7 mouse cellular contexts compared by ENCODE assay signal in the genomic region with DNA sequence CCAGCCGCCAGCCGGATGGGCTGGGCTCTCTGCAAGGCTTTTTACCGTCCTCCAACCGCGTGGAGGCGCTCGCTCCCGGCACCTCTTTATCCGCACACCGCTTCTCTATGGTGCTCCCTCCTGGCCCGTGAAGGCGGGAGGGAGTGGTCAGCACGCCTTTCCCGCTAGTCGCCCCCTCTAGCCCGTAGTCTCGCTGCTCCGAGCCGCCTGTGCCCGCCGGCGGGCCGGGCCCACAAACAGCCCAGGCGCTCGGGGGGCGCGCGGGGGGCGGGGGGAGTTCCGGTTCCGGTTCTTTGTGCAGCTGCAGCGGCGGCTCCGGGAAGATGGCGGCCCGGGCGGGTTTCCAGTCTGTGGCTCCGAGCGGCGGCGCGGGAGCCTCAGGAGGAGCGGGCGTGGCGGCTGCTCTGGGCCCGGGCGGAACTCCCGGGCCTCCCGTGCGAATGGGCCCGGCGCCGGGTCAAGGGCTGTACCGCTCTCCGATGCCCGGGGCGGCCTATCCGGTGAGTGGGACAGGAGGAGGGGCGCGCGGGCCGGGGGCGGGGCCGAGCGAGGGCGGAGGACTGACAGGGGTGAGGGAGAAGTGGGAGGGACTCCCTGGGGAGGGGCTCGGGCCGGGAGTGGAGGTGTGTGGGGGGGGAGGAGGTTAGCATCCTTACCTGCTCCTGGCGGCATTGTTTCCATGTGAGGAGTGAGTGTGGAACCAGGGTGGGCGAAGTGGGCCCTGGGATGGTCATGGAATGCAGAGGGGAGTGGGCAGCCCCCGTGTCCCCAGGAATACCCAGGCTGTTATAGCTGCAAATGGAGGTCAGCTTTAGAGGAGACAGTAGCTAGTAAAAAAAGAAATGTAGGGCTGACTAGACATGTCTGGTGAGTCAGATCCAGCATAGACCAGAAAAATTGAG. TPM values are rescaled to one million over a fixed set of nuclear protein-coding genes. Genes with fewer than 3 reads are reported as not detected.
DNase-seq lines count a peak whose midpoint lies in the region; ATAC-seq lines count a peak whose summit lies in the region.

Gene Smarcd1 (plus strand): TSS at position 131 of the 902 bp plus-strand sequence.

- no peaks in the 10 kb centered on the region for H3K27me3 ChIP-seq in embryonic facial prominence, embryonic 11.5 days (ENCODE audit: control insufficient read depth, insufficient read depth, low read length)
- no peaks in the 10 kb centered on the region; the same call in 1 of the 2 replicates for H3K27me3 ChIP-seq in limb, embryonic 11.5 days (ENCODE audit: control insufficient read depth, insufficient read depth, low read length)
- no peaks in the 10 kb centered on the region for H3K27me3 ChIP-seq in midbrain, embryonic 14.5 days (ENCODE audit: control insufficient read depth, insufficient read depth, low read length)

- ATAC-seq in embryonic facial prominence, embryonic 11.5 days (replicated peaks; ENCODE audit: insufficient number of reproducible peaks, low FRiP score, low TSS enrichment, low read depth) = peak; percentile 95
- peak; percentile 93 for ATAC-seq in limb, embryonic 11.5 days (ENCODE audit: insufficient number of reproducible peaks, low FRiP score, low TSS enrichment, low read depth)
- peak; percentile 96 for ATAC-seq in midbrain, embryonic 14.5 days (ENCODE audit: low FRiP score, low TSS enrichment)

- no peaks in the 10 kb centered on the region; the same call in none of the 2 replicates for H3K4me1 ChIP-seq in embryonic facial prominence, embryonic 11.5 days (ENCODE audit: control insufficient read depth, insufficient read depth, low read length)
- H3K4me1 ChIP-seq in limb, embryonic 11.5 days (ENCODE audit: control insufficient read depth, insufficient read depth, low read length) = peaks cover 18% of the 10 kb centered on the region
- H3K4me1 ChIP-seq in midbrain, embryonic 14.5 days (ENCODE audit: control insufficient read depth, insufficient read depth, low read length) = peaks cover 22% of the 10 kb centered on the region

- H3K4me3 ChIP-seq in embryonic facial prominence, embryonic 11.5 days (ENCODE audit: low read depth, low read length) = peak within 1 kb of the TSS; percentile 80
- H3K4me3 ChIP-seq in limb, embryonic 11.5 days (ENCODE audit: low read depth, low read length) = peak within 1 kb of the TSS; percentile 74
- H3K4me3 ChIP-seq in midbrain, embryonic 14.5 days (replicated peaks; ENCODE audit: low read depth, low read length) = peak within 1 kb of the TSS; percentile 85

- DNase-seq in adrenal gland, postnatal 14 days = peak; percentile 97
- DNase-seq in embryonic facial prominence, embryonic 11.5 days (ENCODE audit: low spot score) = peak; percentile 96
- peak; percentile 99 for DNase-seq in heart, adult 11 months
- peak; percentile 96 for DNase-seq in kidney, adult 18-20 months
- DNase-seq in limb, embryonic 11.5 days (ENCODE audit: low spot score) = peak; percentile 98
- DNase-seq in midbrain, embryonic 14.5 days = peak; percentile 98
- peak; percentile 88 to 95 for DNase-seq in spleen, adult 18-20 months

- peak within 1 kb of the TSS; percentile 98 for H3K9ac ChIP-seq in embryonic facial prominence, embryonic 11.5 days (replicated peaks; ENCODE audit: low read length)
- peak within 1 kb of the TSS; percentile 97 for H3K9ac ChIP-seq in limb, embryonic 11.5 days (ENCODE audit: low read length)
- peak within 1 kb of the TSS; percentile 99 for H3K9ac ChIP-seq in midbrain, embryonic 14.5 days (replicated peaks; ENCODE audit: low read length)

- WGBS in embryonic facial prominence, embryonic 11.5 days = under 1% methylated on average over 71 of the region's 71 CpGs
- WGBS in limb, embryonic 11.5 days = under 1% methylated on average over 71 of the region's 71 CpGs
- WGBS in midbrain, embryonic 14.5 days = under 1% methylated on average over 71 of the region's 71 CpGs

- peak within 1 kb of the TSS; percentile 65 for H3K4me2 ChIP-seq in embryonic facial prominence, embryonic 11.5 days (ENCODE audit: low read depth, low read length)
- peak within 1 kb of the TSS; percentile 84 for H3K4me2 ChIP-seq in limb, embryonic 11.5 days (ENCODE audit: low read depth, severe bottlenecking)
- peak within 1 kb of the TSS; percentile 98 for H3K4me2 ChIP-seq in midbrain, embryonic 14.5 days (ENCODE audit: low read length)

- H3K36me3 ChIP-seq in embryonic facial prominence, embryonic 11.5 days (replicated peaks; ENCODE audit: control insufficient read depth, insufficient read depth, low read depth, low read length) = peaks cover 14% of the 10 kb centered on the region
- peaks cover 13% of the 10 kb centered on the region for H3K36me3 ChIP-seq in limb, embryonic 11.5 days (ENCODE audit: control insufficient read depth, insufficient read depth, low read length)
- peaks cover 63% of the 10 kb centered on the region for H3K36me3 ChIP-seq in midbrain, embryonic 14.5 days (ENCODE audit: control insufficient read depth, insufficient read depth, low read length)

- peak within 1 kb of the TSS; percentile 95 for H3K27ac ChIP-seq in embryonic facial prominence, embryonic 11.5 days (replicated peaks; ENCODE audit: low read depth, low read length)
- H3K27ac ChIP-seq in limb, embryonic 11.5 days (replicated peaks; ENCODE audit: low read depth, low read length) = peak within 1 kb of the TSS; percentile 92
- peak within 1 kb of the TSS; percentile 99 for H3K27ac ChIP-seq in midbrain, embryonic 14.5 days (replicated peaks; ENCODE audit: low read depth, low read length)

- H3K9me3 ChIP-seq in embryonic facial prominence, embryonic 11.5 days (replicated peaks; ENCODE audit: control insufficient read depth, low read length) = no peaks in the 10 kb centered on the region
- H3K9me3 ChIP-seq in limb, embryonic 11.5 days (ENCODE audit: control insufficient read depth, low read length) = no peaks in the 10 kb centered on the region
- no peaks in the 10 kb centered on the region for H3K9me3 ChIP-seq in midbrain, embryonic 14.5 days (ENCODE audit: control insufficient read depth, low read length)

RNA-seq across cellular contexts. Expression of gene Smarcd1, which starts in this region (rescaled TPM):
- 40.0 and 57.6 TPM in 2 replicates for total RNA-seq in adrenal gland, postnatal 14 days (2021)
- 66.8 and 81.1 TPM in 2 replicates for polyA plus RNA-seq in embryonic facial prominence, embryonic 11.5 days (2014; fragmentation: Nextera tagmentation; extraction: Ambion mirVana)
- polyA plus RNA-seq in limb, embryonic 11.5 days (2014; fragmentation: Nextera tagmentation; extraction: Ambion mirVana) = 80.6 and 83.8 TPM in 2 replicates
- 127 and 136 TPM in 2 replicates for polyA plus RNA-seq in midbrain, embryonic 14.5 days (2014; fragmentation: Nextera tagmentation; extraction: Ambion mirVana)

Comparison
In these comparisons a context has a peak if more than half of its experiments do, and no peak if none do; other contexts are left out.
1. Peak in every context shown above with its lines: DNase-seq, ATAC-seq, H3K4me3 ChIP-seq and H3K27ac ChIP-seq.